Mouse (Mus musculus): ENCODE results near the gene Cbr1. TPM values are rescaled to one million over a fixed set of nuclear protein-coding genes. Genes with fewer than 3 reads are reported as not detected.

The Cbr1 gene
- total RNA-seq (2021) (10 to 100 TPM; 82.4 to 93.0 TPM), polyA plus RNA-seq (2012; rRNA removed) (114 and 137 TPM in 2 replicates)
- long read RNA-seq, transcript Cbr1-201 (3 exons, 1,237 nt): major isoform, 41 of 45 reads
- long read RNA-seq, partial matches to known transcripts: 0 of 45 reads
- long read RNA-seq, other reads (novel, unspliced or antisense): 4 of 45 reads

DNA sequence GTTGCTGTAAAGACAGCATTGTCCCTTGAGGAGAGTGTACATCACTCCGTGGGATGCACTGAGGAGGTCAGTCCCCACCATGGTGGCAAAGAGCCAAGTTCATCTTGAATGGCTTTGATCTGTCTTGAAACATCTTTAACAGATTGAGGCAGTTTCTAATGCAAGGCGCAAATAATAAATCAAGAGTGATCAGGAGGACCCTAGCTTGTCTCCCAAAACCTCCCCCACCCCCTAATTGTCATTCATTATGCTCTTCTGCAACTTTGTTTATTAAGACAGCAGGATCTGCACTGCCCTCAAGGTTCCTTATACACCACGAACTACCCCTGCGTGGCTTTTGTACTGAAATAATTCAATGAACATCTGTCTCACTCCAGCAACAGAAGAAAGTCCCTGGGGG is at the start of gene Cbr1:
Gene Cbr1, plus strand, starts transcription at position 301 of the 400 bp plus-strand sequence.
- no peak for DNase-seq

DNA sequence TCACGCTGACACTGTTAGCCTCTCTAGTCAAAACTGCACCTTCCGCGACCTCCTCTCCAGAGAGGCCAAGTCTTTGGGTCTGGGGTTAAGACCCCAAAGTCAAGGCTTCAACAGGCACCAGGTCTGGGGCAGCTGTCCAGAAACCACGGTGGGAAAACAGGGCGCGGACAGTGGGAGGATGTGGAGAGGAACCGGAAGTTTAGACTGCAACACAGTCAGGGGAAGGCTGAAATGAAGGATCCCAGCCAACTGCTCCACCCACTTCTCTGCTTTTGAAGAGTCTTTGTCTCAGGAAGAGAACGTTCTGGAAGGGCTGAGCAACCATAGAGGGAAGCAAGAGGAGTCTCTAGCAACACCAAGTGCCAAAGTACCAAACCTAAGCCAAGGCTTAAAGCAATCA is 48.0 kb upstream of the Cbr1 start:
- no peak for DNase-seq

DNA sequence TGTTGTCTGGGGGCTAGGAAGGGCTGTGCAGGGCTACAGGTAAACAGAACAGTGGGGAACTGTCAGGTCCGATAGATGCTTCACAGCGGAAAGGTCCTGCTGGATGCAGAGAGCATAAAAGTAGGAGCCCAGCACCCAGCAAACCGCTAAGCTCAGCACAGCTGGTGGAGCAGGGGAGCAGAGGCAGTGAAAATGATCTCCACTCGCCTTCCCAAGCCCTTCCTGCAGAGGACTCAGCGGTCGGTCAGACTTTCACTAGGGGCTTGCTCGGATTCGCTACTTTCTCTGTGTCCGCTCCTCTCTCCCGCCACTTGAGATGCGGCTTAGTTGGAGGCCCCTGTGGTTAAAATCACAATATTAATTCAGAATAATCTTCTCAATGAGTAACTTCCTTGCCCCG is 47.2 kb upstream of the Cbr1 start:
- no peak for DNase-seq

DNA sequence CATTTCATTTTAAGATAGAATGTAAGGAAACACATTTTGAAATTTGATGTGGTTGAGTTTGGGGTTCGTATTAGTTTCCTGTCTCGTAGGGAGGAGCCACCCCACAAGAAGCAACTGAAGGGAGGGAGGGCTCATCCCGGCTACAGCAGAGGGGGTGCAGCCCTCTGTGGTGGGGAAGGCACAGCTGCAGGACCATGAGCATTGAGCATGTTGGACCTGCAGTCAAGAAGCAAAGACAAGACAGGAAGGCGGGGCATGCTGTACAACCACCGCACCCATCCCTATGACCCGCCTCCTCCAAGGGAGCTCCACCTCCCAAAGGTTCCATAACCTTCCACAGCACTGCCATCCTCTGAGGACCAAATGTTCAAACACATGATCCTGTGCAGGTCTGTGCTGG is 33.3 kb upstream of the Cbr1 start:
- DNase-seq: no peak

DNA sequence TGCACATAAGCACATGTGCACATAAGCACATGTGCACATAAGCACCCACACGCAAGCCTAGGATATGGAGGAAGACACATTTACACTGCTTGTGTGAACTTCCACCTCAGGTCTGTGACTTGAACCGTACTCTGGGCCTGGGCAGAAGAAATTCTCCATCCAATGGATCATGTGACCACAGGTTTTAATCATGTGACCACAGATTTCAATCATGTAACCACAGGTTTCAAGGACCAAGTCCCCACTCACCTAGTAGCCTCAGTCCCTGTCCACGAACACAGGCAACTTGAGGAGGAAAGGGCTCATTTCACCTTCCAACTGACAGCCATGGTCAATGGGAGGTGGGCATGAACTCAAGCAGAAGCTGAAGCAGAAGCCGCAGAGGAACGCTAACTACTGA is 32.2 kb upstream of the Cbr1 start:
- no peak for DNase-seq

DNA sequence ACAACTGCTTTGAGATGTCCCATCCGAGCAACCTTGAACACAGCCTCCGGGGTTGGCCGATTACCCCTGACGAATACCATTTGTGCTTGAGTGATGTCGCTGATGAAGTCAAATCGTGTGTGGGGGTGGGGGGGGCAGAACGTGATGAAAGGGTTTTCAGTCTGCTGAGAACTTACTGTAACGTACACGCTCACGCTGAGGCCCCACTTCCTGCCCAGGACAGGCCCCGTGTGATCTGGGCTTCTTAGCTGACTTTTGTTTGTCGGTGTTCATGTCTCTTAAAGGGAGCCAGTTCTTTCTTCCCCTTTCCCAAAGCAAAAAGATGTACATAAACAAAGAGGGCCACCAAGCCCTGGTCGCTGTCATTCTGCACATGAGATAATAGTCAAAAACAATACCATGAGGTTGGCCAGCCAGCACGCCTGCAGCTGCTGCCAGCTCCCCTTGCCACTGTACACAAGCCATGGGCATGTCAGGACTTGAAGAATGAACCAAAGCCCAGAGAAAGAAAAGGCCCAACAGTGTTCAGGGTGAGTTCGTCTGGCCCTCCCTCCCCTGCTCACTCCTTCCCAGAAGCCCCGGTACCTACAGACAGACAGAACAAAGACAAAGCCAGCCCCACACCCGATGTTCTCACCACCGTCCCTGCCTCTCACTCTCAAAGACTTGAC is 31.0 kb upstream of the Cbr1 start:
- DNase-seq: no peak

DNA sequence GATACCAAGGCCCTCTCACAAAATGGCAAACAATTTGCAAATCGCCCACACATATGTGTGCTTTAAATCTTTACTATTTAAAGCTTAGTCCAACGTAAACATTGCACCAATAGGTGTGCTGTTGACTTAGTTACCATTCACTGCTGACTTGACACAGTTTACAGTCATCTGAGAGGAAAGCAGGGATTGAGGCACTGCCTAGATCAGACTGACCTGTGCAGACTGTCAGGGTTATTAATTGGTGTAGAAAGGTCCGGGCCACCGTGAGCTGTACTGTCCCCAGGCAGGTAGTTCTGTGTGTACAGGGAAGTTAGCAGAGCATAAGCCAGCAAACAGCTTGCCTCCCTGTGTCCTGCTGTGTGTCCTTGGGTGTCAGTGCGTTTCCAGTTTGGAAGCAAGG is 30.1 kb upstream of the Cbr1 start:
- DNase-seq: no peak

DNA sequence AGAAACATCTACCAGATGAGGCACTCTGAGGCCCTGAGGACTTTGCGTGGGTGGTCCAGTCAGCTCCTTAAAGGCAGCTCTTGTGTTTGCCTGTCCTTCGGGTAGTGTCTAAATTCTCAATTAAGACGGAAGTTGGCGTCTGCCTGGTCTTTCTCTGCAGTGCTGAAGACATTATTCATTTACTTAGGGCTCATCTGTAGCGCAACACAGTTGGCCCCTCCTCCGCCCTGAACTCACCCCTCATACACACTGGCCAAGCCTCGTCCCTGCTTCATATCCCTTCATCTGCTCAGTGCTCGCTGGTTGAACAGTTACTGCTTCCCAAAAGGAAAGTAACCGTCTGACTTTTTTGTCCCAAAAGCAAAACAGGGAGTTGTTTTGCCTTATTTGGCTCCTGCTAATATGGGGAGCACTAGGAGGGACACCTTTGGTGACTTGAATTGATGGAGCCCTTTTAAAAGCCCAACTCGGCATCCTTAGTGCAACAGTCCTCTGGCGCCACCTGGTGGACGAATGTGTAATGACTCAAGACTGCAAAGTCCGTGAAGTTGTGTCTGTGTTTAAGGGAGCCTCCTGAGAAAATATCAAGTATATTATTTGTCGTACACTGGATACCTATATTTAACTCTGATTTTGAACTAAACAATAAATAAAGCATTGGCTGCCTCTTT is 29.1 kb upstream of the Cbr1 start:
- DNase-seq: peak; percentile 69

DNA sequence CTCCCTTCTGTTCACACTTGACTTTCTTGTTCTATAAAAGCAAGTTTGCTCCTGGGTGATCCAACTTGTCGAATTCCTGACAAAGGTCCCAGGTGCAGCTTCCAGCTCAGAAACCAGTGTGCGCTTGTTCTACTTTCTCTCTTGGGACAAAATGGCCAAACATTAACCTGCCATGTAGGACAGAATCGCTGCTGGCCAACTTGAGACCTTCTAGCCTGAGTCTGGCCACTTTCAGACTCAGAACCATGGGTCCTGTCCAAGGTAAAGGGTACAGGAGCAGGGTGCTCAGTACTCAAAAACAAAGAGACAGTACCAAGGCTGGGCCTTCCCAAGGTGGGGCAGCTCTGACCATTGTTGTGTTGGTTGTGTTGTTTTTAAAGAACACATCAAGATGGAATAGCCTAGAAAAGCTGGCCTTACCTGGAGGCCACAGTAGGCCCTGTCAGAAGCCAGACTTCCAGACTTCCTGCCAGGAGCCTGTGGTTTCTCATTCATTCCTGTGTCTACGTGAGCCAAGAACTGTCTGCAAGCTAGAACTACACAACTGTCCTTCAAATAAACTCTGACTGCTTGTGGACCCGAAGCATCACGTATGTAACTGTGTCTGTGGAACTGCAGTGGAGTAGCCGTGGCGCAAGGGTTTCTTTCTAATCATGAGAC is 27.2 kb upstream of the Cbr1 start:
- DNase-seq: no peak

DNA sequence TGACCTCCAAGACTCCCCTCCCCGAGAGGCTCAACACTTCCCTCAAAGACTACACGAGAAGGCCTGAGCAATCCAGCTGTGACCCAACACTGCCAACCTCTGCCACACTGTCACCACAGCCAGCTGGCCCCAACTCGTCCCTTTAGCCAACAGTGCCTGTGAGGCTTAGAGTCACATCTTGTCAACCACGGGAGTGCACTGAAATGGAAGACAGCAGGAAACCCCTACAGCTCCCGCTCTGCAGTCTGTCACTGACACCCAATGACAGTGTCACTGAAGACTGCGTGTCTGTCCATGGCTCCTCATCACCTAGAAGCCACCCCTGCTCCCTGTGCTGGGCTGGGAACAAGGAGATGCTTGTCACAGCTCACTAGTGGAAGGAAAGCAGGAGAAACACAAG is 24.5 kb upstream of the Cbr1 start:
- DNase-seq: no peak

DNA sequence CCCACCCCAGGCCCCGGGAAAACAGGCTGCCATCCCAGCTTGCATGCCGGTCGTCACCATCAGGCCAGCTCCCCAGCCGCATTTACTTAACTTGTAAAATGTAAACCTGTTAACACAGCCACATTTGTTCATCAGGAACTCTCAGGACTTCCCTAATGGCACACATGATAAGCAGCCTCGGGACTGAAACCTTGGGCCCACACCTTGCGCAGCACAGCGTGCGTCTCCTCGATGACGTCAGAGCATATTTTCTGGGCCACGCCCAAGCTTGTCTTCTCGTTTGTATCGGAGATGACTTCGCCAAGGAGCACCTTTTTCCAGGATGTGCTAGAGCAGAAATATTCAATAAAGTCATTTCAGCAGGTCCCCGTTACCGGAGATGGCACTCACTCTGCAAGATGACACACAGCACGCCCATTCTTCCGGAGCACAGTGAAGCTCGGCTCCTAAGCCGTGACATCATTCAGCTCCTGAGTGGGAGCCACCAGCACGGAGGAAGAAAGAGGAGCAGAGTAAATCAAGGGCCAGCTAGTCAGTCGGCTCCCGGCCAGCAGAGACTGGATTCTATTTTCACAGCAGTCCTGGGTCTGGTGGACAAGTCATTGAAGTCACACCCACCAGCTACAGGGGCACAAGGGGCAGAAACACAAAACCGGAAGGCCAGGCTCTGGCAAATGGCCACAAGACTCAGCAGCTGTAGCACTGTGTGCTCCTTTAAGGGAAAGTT is 20.5 kb upstream of the Cbr1 start:
- DNase-seq: no peak

DNA sequence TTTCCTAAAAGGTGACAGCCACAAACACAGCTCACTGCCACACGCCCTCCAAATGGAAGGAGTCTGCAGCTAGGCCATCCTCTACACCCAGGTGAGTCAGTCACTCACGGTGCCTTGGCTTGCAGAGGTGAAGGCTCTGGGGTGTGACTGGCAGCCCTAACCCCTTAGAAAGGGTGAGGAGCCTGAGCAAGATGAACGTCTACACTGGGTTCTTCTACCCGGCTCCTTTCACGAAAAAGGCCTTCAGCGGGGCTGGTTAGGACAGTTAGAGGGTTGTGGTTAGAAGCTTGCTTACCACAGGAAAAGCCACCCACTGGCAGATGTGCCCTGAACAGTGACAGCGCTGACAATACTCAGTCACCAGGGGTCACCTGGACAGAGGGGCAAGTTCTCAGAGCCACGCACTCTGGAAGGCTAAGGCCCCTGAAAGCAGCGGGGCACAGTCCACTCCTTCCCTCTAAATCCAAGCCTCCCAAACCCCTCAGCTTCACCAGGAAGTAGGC is 19.9 kb upstream of the Cbr1 start:
- no peak for DNase-seq

DNA sequence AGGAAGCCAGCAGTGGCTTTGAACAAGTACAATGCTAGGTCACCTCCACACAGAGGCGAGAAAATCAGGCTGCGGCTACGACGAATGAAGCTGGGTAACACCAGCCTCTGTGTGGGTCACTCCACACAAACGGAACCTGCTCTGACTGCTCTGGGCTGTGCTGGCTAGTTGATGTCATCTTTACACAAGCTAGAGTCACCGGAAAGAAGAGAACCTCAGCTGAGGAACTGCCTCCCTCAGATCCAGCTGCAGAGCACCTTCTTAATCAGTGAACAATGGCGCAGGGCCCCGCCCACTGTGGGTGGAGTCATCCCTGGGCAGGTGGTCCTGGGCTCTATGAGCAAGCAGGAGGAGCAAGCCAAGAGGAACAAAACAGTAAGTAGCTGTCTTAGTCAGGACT is 19.3 kb upstream of the Cbr1 start:
- no peak for DNase-seq

DNA sequence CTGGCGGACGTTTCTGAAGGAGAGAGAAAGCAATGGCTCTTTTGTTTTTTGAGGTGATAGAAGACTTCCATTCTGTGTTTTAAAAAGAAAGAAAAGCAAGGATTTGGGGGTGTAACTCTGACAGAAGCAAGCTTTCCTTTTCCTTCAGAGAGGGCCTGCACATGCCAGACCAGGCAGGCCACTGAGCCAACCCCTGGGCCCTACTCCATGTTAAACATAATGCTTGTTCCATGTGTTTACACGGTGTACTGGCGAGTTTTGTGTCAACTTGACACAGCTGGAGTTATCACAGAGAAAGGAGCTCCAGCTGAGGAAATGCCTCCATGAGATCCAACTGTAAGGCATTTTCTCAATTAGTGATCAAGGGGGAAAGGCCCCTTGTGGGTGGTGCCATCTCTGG is 17.4 kb upstream of the Cbr1 start:
- no peak for DNase-seq

DNA sequence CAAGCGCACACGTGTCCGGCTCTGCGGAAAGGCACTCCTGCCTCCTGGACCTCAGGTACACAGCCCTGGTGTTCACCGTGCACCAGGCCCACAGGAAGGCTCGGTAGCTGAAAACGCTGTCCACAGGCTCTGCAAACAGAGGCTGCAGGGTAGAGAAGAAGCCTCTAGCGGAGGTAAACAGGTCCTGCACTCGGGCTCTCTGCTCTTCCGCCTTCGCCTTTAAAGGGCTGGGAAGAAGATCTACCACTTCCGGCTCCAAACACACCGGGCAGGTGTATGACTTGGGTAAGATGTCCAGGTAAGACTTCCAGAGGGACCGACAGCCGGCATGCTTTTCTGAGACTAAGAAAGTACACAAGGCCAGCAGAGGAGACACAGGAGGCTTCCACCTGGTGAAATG is 14.7 kb upstream of the Cbr1 start:
- no peak for DNase-seq

DNA sequence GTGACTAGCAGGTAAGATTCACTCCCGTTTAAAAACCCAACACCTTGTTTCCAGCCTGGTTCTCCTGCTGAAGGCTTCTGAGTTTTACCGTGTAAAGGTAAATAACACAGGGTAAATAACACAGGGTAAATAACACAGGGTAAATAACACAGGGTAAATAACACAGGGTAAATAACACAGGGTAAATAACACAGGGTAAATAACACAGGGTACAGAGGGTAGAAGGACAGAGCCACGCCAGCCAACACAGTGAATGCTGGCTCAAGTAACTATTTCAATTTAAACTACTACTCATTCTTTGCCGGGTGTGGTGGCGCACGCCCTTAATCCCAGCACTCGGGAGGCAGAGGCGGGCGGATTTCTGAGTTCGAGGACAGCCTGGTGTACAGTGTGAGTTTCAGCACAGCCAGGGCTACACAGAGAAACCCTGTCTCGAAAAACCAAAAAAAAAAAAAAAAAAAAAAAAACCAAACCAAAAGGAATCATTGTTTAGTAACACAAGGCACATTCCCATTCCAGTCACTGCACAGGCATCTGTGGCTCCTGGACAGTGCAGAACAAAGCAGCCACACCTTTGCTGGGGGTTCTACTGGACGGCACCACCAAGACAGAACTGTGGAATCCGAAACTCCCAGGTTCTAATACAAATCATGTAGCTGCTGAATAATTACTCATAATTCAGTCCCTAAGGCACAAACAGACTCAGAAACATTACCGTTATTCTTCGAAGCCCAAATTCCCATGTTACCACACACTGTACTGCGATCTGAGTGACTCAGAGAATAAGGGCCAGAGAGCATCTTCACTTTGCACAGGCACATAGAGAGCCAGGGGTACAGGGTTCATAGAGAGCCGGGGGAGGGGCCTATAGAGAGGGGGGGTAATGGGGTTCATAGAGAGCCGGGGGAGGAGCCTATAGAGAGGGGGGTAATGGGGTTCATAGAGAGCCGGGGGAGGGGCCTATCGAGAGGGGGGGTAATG is 13.9 kb upstream of the Cbr1 start:
- DNase-seq: no peak

DNA sequence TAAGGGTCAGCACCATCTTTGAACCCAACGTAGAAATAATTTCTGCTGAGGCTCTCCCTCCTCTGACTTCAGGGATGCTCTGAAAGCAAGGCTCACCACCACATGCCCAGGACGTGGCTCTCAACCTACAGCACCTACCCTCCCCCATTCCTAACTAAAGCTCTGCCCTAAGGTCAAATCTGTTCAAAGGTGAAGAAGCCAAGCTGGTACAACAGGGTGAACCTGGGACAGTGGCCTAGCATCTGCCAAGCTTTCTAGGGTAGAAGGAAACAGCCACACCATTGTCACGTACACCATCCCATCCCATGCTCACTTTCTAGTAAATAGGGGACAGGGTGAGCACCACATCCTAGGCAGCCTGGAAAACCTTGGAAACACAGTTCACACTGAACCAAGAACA is 12.9 kb upstream of the Cbr1 start:
- DNase-seq: no peak

DNA sequence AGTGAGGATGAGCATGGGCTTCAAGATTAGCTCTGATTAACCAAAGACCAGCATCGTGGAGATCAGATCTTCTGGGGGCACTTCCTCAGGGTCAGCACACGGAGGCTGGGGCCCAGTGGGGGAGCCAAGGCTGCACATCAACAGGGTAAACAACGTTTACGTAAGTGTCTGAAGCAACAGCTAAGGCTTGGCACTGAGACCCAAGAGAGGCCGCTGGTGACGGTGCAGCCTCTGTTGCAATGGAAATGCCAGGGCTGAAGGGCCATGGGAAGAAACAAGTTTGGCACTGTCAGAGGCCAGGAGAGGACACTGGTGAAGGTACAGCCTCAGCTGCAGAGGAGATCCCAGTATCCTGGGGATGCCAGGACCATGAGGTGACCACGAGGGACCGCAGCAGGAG is 12.2 kb upstream of the Cbr1 start:
- peak; percentile 79 for DNase-seq

DNA sequence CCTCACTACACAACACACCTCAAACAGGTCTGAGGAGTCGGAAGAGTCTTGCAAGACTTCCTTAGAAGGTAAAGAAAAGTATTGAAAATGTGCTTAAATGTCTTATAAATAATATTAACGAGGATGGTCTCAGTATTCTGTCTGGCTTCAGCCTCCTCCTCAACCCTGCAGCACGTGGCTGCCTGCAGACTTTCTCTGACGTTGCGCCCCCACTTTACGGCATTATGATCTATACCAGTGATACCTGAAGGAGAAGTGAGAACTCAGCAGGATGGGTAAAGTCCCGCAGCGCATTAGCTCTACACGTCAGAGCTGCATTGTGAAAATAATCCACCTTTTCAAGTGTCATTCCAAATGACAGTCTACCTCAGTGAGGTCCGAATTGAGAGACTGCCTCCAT is 11.2 kb upstream of the Cbr1 start:
- no peak for DNase-seq

DNA sequence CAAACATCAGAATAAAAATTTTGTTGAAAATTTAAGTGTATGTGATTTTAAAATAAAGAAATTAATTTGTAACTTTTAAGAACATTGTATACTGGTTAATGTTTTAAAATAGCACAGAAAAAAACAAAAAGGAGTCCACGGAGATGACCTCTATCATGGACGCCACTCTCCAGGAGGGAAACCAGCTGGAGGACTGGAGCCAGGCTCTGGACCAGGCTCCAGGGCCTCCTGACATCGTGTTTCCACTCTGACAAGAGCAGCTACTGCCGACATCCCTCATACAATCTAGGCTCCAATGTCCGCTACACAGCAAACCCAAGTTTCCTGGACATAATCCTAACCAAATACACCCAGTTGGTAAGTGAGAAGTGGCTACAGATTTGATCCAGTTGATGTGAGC is 9.9 kb upstream of the Cbr1 start:
- no peak for DNase-seq

DNA sequence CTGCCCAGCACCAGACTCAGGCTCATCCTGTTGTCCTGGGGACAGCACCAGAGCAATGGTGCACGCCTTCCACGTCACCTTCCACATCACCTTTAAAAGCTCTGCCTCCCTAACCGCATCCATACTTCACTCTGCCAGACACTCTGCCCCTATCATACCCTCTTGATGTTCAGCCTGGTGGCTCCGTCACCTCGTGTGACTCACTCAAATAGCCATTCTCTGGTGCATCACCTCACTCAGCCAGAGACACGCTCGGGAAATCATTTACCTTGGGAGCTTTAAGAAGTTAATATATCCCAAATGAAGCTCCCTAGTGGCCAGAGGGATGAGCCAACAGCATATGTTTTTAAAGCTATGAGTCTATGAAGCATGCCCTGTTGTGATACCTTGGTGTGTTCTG is 8.8 kb upstream of the Cbr1 start:
- peak; percentile 33 for DNase-seq
